Mouse (Mus musculus): Measurements from ENCODE around the gene Gjc2.

Gjc2 gene

GRCm38 (mm10) chr11:59161398-59161797 is 21.6 kb downstream of the Gjc2 start:
- no peak for DNase-seq (ENCODE audit: low spot score in 2 of 2)

- DNase-seq (ENCODE audit: low spot score in 2 of 2), result no peak
Measured at GRCm38 (mm10) chr11:59159558-59159957, 23.5 kb downstream of the Gjc2 start.

GRCm38 (mm10) chr11:59159099-59159498 is 23.9 kb downstream of the Gjc2 start:
- DNase-seq (ENCODE audit: low spot score in 2 of 2), result no peak

DNA sequence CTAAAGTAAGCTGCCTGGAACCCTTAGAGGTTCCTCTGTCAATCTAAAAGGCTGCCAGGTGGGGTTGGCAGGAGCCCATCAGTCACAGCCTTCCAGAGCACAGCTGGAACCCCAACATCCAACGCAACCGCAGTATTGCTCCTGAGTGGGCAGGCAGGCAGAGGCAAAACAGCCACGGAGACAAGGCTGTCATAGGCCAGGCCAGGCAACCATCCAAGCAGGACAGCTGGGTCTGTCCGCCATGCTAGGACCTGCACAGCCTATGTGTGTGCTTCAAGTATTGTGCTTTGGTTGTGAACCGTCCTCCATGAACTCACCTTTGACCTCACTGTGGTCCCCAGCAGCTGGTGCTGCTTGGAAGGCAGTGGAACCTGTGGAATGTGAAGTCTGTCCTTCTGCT is 27.1 kb downstream of the Gjc2 start:
- no peak for DNase-seq (ENCODE audit: low spot score in 2 of 2)

DNA sequence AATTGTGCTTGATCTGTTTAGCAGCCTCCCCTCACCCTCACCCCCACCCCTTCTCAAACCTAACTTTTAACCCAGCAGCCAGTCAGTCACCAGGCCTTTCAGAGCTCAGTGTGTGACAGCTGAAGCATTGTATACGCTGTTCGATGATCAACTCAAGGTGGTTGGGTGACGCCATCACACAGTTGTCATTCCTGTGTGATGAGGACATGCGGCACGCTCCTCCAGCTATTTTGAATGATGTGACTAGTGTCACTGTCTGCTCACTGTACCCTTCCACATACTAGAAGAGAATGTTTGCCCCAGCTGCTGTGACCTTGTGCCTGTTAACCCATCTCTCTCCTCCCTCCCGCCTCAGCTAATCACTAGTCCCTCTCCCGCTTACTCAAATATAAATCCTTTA is 28.8 kb downstream of the Gjc2 start:
- no peak for DNase-seq (ENCODE audit: low spot score in 2 of 2)

- DNase-seq (ENCODE audit: low spot score in 2 of 2), result no peak
Measured at GRCm38 (mm10) chr11:59151729-59152128, 31.3 kb downstream of the Gjc2 start.

DNA sequence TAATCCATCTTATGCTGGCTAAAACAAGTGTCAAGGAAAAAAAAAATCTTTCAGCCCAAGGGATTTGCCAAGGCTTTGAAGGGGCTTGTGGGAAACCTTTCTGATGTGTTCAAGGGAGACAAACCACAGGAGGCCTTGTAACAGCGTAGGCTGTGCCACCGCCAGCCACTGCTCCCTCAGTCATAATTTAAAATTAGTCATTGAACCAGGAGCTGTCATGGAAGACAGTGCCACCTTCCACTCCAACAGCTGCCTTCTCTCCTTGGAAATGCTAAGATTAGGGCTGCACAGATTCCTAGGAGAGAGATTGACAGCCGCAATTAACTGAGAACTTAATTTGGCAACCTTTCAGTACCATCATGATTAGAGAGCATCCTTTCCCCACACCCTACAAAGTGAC is 33.7 kb downstream of the Gjc2 start:
- no peak for DNase-seq (ENCODE audit: low spot score in 2 of 2)

DNA sequence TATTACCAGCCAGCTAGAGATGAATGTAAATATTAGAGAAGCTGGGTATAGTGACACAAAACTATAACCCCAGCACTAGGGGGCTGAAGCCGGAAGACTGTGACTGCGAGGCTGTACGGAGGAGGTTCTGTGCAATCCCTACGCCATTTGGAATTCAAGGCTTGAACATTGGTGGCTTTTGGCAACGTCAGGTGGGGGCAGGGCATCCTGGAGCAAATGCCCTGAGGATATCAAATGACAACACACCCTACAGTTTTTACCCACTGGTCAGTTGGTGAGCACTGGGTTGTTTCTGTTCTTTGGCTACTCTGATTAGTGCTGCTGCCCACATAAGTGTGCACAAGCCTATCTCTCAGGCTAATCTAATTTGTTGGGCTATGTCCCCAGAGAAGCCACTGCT is 40.1 kb downstream of the Gjc2 start:
- DNase-seq (ENCODE audit: low spot score in 2 of 2), result no peak

- no peak for DNase-seq (ENCODE audit: low spot score in 2 of 2)
Measured at GRCm38 (mm10) chr11:59141772-59142370, 41.1 kb downstream of the Gjc2 start.

DNA sequence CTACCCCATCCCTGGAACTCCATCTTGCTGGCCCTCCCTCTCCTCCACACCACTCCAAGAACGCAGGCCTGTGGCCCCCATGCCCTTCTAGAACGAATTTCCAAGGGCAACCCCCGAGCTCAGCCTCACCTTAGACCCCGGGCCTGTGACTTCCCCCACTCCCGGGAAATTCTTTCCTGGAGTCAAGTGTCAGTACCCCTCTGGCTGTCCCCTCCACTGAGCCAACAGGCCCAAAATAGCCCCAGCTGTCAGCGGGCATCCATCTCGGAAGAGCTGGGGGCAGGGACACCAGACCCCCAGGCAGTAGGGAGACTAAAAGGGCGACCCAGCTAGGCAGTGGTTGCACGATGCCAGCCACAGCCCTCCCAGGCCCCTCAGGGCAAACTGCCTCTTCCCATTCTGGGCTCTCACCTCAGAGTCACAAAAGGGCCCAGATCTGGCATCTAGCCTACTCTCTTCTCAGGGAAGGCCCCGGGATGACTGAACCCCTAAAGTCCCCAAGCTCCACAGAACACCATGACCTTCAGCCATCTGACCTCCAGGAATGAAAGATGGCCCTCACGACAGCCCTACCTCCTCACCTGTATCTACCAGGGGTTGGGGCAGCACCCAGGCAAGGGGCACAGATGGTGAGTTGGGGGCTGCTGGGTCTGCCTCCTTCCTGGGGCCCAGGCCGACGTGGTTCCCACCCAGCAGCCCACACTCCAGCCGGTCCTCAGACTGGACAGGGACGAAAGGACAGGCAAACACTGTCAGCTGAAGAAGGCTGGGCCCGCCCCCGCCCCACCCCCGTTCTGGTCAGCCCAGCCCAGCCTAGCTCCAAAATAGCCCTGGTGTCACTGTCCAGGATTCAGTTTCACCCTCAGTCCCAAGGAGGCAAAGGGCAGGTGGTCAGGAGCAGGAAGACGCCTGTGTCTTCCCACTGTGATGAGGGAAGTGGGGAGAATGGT is 44.2 kb downstream of the Gjc2 start:
- DNase-seq (ENCODE audit: low spot score in 2 of 2), result no peak

DNA sequence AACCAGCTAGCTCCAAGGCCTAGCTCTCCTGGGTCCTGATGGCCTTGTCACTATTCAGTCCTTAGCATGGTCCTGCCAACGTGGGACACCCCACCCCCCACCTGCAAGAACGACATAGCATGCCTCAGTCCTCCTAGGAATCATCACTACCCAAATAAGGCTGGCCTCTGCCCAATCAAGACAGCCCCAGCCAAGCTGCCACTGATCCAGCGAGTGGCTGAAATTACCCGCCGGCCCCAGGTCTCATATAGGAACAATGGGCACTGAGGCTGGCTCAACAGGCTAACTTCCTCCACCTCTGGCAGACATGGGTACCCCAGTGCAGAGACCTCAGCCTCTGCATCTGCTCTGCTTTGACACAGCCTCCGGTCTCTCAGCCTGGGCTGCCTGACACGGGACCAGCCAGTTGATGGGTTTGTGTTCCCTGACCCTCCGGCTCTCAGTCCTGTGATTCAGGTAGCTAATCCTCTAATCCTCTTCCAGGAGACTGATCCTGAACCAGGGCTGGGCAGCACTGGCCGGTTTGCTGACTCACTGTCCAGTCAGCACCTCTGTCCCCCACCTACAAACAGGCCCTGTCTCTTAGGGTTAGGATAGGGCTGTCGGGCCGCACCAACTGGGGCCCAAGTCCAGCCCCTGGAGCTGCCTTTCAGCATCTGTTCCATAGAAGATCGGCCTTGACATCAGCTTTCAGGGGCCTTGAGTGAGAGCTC is 45.9 kb downstream of the Gjc2 start:
- DNase-seq (ENCODE audit: low spot score in 2 of 2), result no peak

DNA sequence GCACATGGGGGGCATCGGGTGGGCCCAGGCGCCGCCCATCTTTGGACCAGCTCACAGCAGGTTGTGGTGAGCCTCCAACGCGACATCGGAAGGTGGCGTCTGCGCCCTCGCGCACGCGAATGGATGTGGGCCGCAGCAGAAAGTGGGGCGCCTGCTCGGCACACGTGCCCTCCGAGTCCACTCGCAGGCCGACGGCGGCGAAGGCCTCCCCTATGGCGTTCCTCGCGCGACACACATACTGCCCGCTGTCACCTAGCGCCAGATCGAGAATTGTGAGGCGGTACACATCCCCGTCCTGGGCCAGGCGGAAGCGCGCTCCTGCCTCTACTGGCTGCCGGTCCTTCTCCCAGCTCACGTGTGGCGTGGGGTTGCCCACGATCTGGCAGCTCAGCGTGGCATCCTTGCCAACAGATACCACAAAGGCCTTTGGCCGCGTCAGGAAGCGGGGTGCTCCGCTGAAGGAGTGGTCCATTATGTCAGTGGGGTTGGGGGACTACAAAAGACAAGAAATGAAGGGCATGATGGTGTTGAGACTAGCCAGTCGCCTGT is 47.0 kb downstream of the Gjc2 start, which contains the start of gene Obscn:
TSS of gene Obscn (minus strand) at position 499 of the 549 bp plus-strand sequence.
- no peak for DNase-seq (ENCODE audit: low spot score in 2 of 2)

GRCm38 (mm10) chr11:59135051-59135820 is 47.8 kb downstream of the Gjc2 start:
- DNase-seq (ENCODE audit: low spot score in 2 of 2), result no peak

DNA sequence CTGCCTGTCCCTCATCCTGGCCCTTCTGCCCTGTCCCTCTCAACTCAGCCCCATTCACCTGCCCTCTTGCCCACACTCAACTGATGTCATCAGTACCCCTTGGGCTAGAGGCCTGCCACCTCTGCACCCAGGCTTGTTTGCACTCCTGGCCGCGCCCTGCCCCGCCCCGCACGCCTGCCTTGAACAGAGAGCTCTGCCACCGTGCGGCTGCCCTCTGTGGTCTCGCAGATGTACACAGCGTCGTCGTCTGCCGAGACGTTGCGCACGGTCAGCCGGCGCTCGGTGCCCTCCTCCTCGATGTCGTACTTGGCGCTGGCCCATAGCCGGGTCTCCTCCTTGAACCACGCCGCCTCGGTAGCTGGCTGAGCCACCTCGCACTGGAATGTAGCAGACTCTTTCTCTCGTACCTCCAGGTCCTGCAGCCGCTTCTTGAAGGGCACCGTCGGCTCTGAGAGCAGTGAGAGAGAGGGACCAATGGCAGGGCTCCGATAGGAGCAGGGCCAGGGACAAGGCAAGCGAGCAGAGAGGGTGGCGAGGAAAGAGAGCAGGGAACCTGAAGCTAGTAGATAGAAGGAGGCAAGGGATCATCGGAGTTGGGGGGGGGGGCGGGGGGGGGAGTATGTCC is 48.5 kb downstream of the Gjc2 start:
- peak; percentile 27 to 42 for DNase-seq (ENCODE audit: low spot score in 2 of 2)

DNA sequence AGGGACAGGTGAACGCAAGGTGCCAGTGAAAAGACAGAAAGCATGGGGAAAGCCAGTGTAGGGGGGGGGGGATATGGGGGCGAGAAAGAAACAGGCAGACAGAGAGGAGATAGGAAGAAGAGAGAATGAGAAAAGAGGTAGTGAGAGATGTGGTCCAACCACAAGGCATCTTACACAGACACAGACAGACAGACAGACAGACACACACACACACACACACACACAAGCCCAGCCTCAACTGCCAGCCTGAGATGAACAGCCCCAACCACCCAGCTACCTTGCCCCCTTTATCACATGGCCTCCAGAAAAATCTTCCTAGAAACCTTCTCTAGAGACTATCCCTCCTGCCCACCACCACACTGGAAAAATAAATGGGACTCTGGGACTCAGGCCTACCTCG is 50.9 kb downstream of the Gjc2 start:
- no peak for DNase-seq (ENCODE audit: low spot score in 2 of 2)

GRCm38 (mm10) chr11:59131348-59131919 is 51.6 kb downstream of the Gjc2 start:
- DNase-seq (ENCODE audit: low spot score in 2 of 2), result no peak

DNA sequence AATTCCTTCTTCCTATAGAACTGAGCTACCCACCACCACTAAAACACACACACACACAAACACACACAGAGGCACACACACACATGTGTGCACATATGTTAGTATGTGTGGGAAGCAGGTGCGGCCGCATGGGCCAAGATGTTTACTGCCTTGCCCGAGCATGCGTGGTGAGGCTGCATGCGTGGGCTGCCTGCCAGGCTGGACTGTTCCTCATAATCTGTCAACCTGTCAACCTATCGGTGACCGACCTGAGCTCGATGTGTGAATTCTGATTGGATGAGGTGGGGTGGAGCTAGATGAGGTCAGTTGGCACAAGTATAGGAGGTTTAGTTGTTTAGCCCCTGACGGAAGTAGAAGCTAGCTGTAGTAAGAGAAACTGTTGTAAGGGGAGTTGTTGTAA is 52.2 kb downstream of the Gjc2 start:
- no peak for DNase-seq (ENCODE audit: low spot score in 2 of 2)

All from urinary bladder, postnatal 36 days (tissue).